ENCODE assay signal across 8 mouse cellular contexts in the genomic region with DNA sequence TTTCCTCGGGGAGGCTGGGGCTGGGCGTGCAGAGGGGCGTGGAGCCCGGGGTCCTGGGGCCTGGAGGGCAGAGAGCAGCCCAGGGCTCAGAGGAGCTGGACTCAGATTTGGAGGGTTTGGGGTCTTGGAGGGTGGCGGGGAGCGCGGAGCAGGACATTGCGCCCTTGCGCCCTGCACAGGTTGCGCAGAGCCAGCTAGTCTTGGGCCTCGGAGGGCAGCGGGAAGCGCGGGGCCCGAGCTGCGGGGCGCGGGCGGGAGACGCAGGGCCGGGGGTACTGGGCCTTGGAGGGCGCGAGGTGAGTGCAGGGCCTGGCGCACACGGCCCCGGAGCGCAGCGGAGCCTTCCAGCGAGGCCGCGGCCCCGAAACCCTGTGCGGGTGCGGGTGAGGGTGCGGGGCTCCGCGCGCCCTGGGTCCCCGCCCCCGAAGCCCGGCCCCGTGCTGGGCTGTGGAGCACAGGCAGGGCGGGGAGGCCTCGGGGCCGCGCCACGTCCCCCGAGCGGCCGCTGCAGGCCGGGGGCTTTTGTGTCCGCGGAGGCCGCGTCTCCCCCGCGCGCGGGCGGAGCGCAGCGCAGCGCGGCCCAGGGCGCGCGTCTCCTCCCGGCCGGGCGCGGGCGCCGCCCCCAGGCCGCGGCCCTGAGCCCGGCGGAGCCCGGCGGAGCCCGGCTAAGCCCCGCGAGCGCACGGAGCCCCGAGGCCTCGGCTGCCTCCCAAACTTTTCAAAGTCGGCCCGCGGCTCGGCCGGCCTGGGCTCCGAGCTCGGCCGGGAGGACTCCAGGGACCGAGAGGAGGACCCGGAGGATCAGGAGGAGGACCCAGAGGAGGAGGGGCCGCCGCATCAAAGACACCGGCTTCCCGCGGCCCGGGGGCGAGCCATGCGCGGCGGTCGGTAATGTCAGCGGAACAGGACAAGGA. TPM values are rescaled to one million over a fixed set of nuclear protein-coding genes. Genes with fewer than 3 reads are reported as not detected.
DNase-seq lines count a peak whose midpoint lies in the region; ATAC-seq lines count a peak whose summit lies in the region.

A gene (plus strand): TSS at position 625 of the 914 bp plus-strand sequence.

- ATAC-seq in embryonic facial prominence, embryonic 14.5 days (ENCODE audit: low read depth) = peak; percentile 85
- ATAC-seq in liver, embryonic 16.5 days (ENCODE audit: low read depth) = peak; percentile 47; the same call in 1 of the 2 replicates

- under 1% methylated on average over 24 of the region's 108 CpGs for WGBS in embryonic facial prominence, embryonic 14.5 days
- WGBS in heart, embryonic 10.5 days = under 1% methylated on average over 108 of the region's 108 CpGs
- WGBS in liver, embryonic 16.5 days (ENCODE audit: insufficient replicate concordance) = under 1% methylated on average over 101 of the region's 108 CpGs

- H3K9me3 ChIP-seq in embryonic facial prominence, embryonic 14.5 days (ENCODE audit: control insufficient read depth, low read length) = no peaks in the 10 kb centered on the region
- no peaks in the 10 kb centered on the region for H3K9me3 ChIP-seq in heart, embryonic 10.5 days
- no peaks in the 10 kb centered on the region for H3K9me3 ChIP-seq in liver, embryonic 16.5 days (replicated peaks; ENCODE audit: control insufficient read depth, low read length)

- peak; percentile 28 for DNase-seq in thymus, postnatal 14 days
- no peak for DNase-seq in thymus, adult 18-20 months
- peak; percentile 70 for DNase-seq in embryonic facial prominence, embryonic 14.5 days (ENCODE audit: low spot score)
- DNase-seq in heart, embryonic 10.5 days (ENCODE audit: low spot score) = no peak
- DNase-seq in kidney, postnatal 14 days = peak; percentile 49
- peak; percentile 29 for DNase-seq in ovary, adult 18-20 months (ENCODE audit: low spot score)
- no peak for DNase-seq in spleen, postnatal 10 days (ENCODE audit: low spot score in 2 of 2)

- peak within 1 kb of the TSS; percentile 96 for H3K27ac ChIP-seq in embryonic facial prominence, embryonic 14.5 days (replicated peaks; ENCODE audit: low read depth, low read length)
- peak within 1 kb of the TSS; percentile 91 for H3K27ac ChIP-seq in heart, embryonic 10.5 days
- H3K27ac ChIP-seq in liver, embryonic 16.5 days (ENCODE audit: low read length) = no peak within 1 kb of the TSS

- H3K4me3 ChIP-seq in embryonic facial prominence, embryonic 14.5 days (ENCODE audit: low read depth, low read length) = peak within 1 kb of the TSS; percentile 87
- peak within 1 kb of the TSS; percentile 85 for H3K4me3 ChIP-seq in heart, embryonic 10.5 days
- peak within 1 kb of the TSS; percentile 54 for H3K4me3 ChIP-seq in liver, embryonic 16.5 days (ENCODE audit: low read depth, low read length)

- H3K4me1 ChIP-seq in embryonic facial prominence, embryonic 14.5 days (ENCODE audit: control insufficient read depth, insufficient read depth, low read length) = peaks cover 17% of the 10 kb centered on the region
- peaks cover 6% of the 10 kb centered on the region; the same call in 1 of the 2 replicates for H3K4me1 ChIP-seq in heart, embryonic 10.5 days
- no peaks in the 10 kb centered on the region for H3K4me1 ChIP-seq in liver, embryonic 16.5 days (ENCODE audit: control insufficient read depth, low read depth, low read length)

- peak within 1 kb of the TSS; percentile 91 for H3K4me2 ChIP-seq in embryonic facial prominence, embryonic 14.5 days (ENCODE audit: low read depth, low read length)
- peak within 1 kb of the TSS; percentile 61 for H3K4me2 ChIP-seq in liver, embryonic 16.5 days (ENCODE audit: low read depth, low read length)

- peaks cover 5% of the 10 kb centered on the region; the same call in 1 of the 2 replicates for H3K36me3 ChIP-seq in embryonic facial prominence, embryonic 14.5 days (ENCODE audit: control insufficient read depth, insufficient read depth, low read length)
- H3K36me3 ChIP-seq in heart, embryonic 10.5 days = no peaks in the 10 kb centered on the region; the same call in 1 of the 2 replicates
- no peaks in the 10 kb centered on the region for H3K36me3 ChIP-seq in liver, embryonic 16.5 days (ENCODE audit: control insufficient read depth, insufficient read depth)

- H3K9ac ChIP-seq in embryonic facial prominence, embryonic 14.5 days (ENCODE audit: low read depth, low read length) = peak within 1 kb of the TSS; percentile 98
- peak within 1 kb of the TSS; percentile 19 for H3K9ac ChIP-seq in liver, embryonic 16.5 days (ENCODE audit: low read depth, low read length)

- H3K27me3 ChIP-seq in embryonic facial prominence, embryonic 14.5 days (replicated peaks; ENCODE audit: control insufficient read depth, insufficient read depth, low read length) = no peaks in the 10 kb centered on the region
- H3K27me3 ChIP-seq in heart, embryonic 10.5 days (ENCODE audit: insufficient read depth, poor library complexity, severe bottlenecking) = peaks cover 47% of the 10 kb centered on the region
- peaks cover 43% of the 10 kb centered on the region for H3K27me3 ChIP-seq in liver, embryonic 16.5 days (ENCODE audit: control insufficient read depth, insufficient read depth, low read depth, low read length)

RNA-seq across cellular contexts. Expression of the gene that starts here (rescaled TPM):
- polyA plus RNA-seq in embryonic facial prominence, embryonic 14.5 days (2014; fragmentation: Nextera tagmentation; extraction: Ambion mirVana) = 7.1 and 7.9 TPM in 2 replicates
- polyA plus RNA-seq in heart, embryonic 10.5 days (2016; fragmentation: Nextera tagmentation; extraction: Ambion mirVana) = 1.6 and 2.2 TPM in 2 replicates
- 0.08 TPM in 2 replicates for polyA plus RNA-seq in liver, embryonic 16.5 days (2015; fragmentation: Nextera tagmentation; extraction: Ambion mirVana)

Comparison
In these comparisons a context has a peak if more than half of its experiments do, and no peak if none do; other contexts are left out.
1. DNase-seq: peak in thymus, postnatal 14 days (single experiment), embryonic facial prominence, embryonic 14.5 days (single experiment), kidney, postnatal 14 days (single experiment) and ovary, adult 18-20 months (single experiment); none in thymus, adult 18-20 months (0 of 2), heart, embryonic 10.5 days (single experiment) and spleen, postnatal 10 days (0 of 2).
2. Peak in ATAC-seq, H3K4me3 ChIP-seq, H3K9ac ChIP-seq and H3K4me2 ChIP-seq in liver, embryonic 16.5 days; RNA of the gene not detected or under 1 TPM.
3. Peak in every context shown above with its lines, with median percentiles within 50 percentile points of each other: H3K4me3 ChIP-seq.